Mouse (Mus musculus) liver, embryonic 14.5 days (tissue): ENCODE measurements around the gene Mymx. TPM values are rescaled to one million over a fixed set of nuclear protein-coding genes. Genes with fewer than 3 reads are reported as not detected.
A peak's percentile ranks its signal among the peaks of the same experiment; 100 is the strongest.

Source experiments
- ATAC-seq: fragments of 200-750 bp; cut with Nextera tagmentation; 2 replicates; pipeline ENCODE4 v1.8.0; 2017; ENCODE audit warnings: moderate number of reproducible peaks, mild to moderate bottlenecking, moderate library complexity; ENCODE audit not compliant: insufficient read depth
- DNase-seq, 3 experiments: peaks; one replicate each; pipeline ENCODE4 v3.0.0-alpha.2; 2012 to 2013; ENCODE audit warnings: low read depth in 3 of 3, low spot score in 3 of 3
- H3K27ac ChIP-seq: fragments of 300-500 bp; sonication (generic); 2 replicates; pipeline ENCODE4 v1.5.1; 2014; ENCODE audit warnings: moderate library complexity, mild to moderate bottlenecking, control low read depth, inconsistent platforms
- H3K27me3 ChIP-seq: fragments of 300-500 bp; sonication (generic); 2 replicates; pipeline ENCODE4 v1.6.1; 2014; ENCODE audit warnings: mild to moderate bottlenecking, low read length, moderate library complexity; ENCODE audit not compliant: control insufficient read depth, insufficient read depth
- H3K36me3 ChIP-seq: fragments of 300-500 bp; sonication (generic); replicated peaks from 2 replicates; pipeline ENCODE4 v1.6.1; 2014; ENCODE audit warnings: low read depth; ENCODE audit not compliant: control insufficient read depth, insufficient read depth
- H3K4me1 ChIP-seq, 2 experiments: fragments of 200-500 bp in 1 of 2; fragments of 300-500 bp in 1 of 2; sonication (generic) in 1 of 2; replicated peaks; 2 replicates each; pipeline ENCODE4 v1.6.1; 2012 to 2014; ENCODE audit warnings: antibody characterized with exemption in 1 of 2, inconsistent platforms in 1 of 2, low read length in 1 of 2; ENCODE audit not compliant: control insufficient read depth in 2 of 2, insufficient read depth in 2 of 2
- H3K4me2 ChIP-seq: fragments of 300-500 bp; sonication (generic); 2 replicates; pipeline ENCODE4 v1.6.1; 2014; ENCODE audit warnings: low read depth, mild to moderate bottlenecking, control low read depth, moderate library complexity
- H3K4me3 ChIP-seq, 2 experiments: fragments of 200-500 bp in 1 of 2; fragments of 300-500 bp in 1 of 2; sonication (generic) in 1 of 2; 2 replicates each; pipeline ENCODE4 v1.5.1; 2012 to 2014; ENCODE audit warnings: low read depth in 2 of 2, low read length in 2 of 2, mild to moderate bottlenecking in 2 of 2, control low read depth in 1 of 2, inconsistent platforms in 1 of 2, moderate library complexity in 1 of 2; ENCODE audit not compliant: insufficient read depth in 1 of 2
- H3K9ac ChIP-seq: fragments of 300-500 bp; sonication (generic); replicated peaks from 2 replicates; pipeline ENCODE4 v1.6.1; 2014; ENCODE audit warnings: mild to moderate bottlenecking, control low read depth, moderate library complexity
- H3K9me3 ChIP-seq: fragments of 300-500 bp; sonication (generic); 2 replicates; pipeline ENCODE4 v1.6.1; 2016; ENCODE audit warnings: low read length, mixed read lengths; ENCODE audit not compliant: control insufficient read depth
- CTCF ChIP-seq: IDR thresholded peaks from 2 replicates; pipeline ENCODE4 v1.5.1; 2016; ENCODE audit warnings: antibody characterized with exemption, low read depth, control low read depth
- EP300 ChIP-seq: IDR thresholded peaks from 2 replicates; pipeline ENCODE4 v1.6.1; 2016; ENCODE audit warnings: antibody characterized with exemption, low read depth
- WGBS: fragments of 180-500 bp; shearing (Covaris S2); extraction: QIAGEN DNeasy Blood & Tissue Kit; methylation state at CpG from one replicate; pipeline ENCODE4 v1.1.7; 2014; ENCODE audit not compliant: insufficient replicate concordance; 5-methylcytosine and 5-hydroxymethylcytosine counted together
- polyA plus RNA-seq, 2 experiments: library from polyadenylated mRNA; depleted of rRNA in 1 of 2; stranded (reverse) in 1 of 2; unstranded in 1 of 2; fragments of >200 nt; fragmentation: Nextera tagmentation in 1 of 2; extraction: Ambion mirVana in 1 of 2; gene quantifications; 2 replicates each; pipeline versions ENCODE4 v1.2.1 to v1.2.3; 2012 to 2014

Gene Mymx
- polyA plus RNA-seq, 2 experiments = not detected

- ATAC-seq = peak; percentile 17; the same call in 1 of the 2 replicates
- Histone ChIP-seq H3K4me1 (peaks cover 3 to 4% of the 10 kb centered on the region in 2 experiments; a peak in 3 of 4 replicates), H3K9ac (no peak overlapping the region), H3K27ac (no peak overlapping the region), H3K9me3 (no peaks in the 10 kb centered on the region), H3K27me3 (no peaks in the 10 kb centered on the region), H3K4me3 (no peak overlapping the region), H3K36me3 (peaks cover 50% of the 10 kb centered on the region), H3K4me2 (no peak overlapping the region)
- DNase-seq = no peak
- 34% methylated on average over 4 of the region's 4 CpGs for WGBS
- no peak for TF ChIP-seq EP300
- TF ChIP-seq CTCF = no peak
Measured at GRCm38 (mm10) chr17:45567162-45567601, 34.7 kb downstream of the Mymx start.

GRCm38 (mm10) chr17:45566360-45567161 is 35.3 kb downstream of the Mymx start:
- H3K9me3 ChIP-seq = no peaks in the 10 kb centered on the region
- H3K4me2 ChIP-seq = no peak overlapping the region
- H3K36me3 ChIP-seq = peaks cover 45% of the 10 kb centered on the region
- H3K27ac ChIP-seq = no peak overlapping the region
- H3K4me3 ChIP-seq = no peak overlapping the region
- DNase-seq (no peak), ATAC-seq (peak; percentile 16; the same call in 1 of the 2 replicates)
- TF ChIP-seq CTCF (no peak), EP300 (no peak)
- WGBS = 59% methylated on average over 18 of the region's 18 CpGs
- no peak overlapping the region for H3K9ac ChIP-seq
- H3K4me1 ChIP-seq = peaks cover 3 to 4% of the 10 kb centered on the region in 2 experiments; a peak in 3 of 4 replicates
- no peaks in the 10 kb centered on the region for H3K27me3 ChIP-seq

GRCm38 (mm10) chr17:45566031-45566359 is 35.9 kb downstream of the Mymx start:
- H3K36me3 ChIP-seq = peaks cover 40% of the 10 kb centered on the region

GRCm38 (mm10) chr17:45565103-45565502 is 36.8 kb downstream of the Mymx start:
- Histone ChIP-seq H3K36me3 (peaks cover 31% of the 10 kb centered on the region), H3K27ac (no peak overlapping the region), H3K4me1 (peaks cover 3 to 4% of the 10 kb centered on the region in 2 experiments; a peak in 2 of 4 replicates), H3K27me3 (no peaks in the 10 kb centered on the region), H3K4me3 (peak overlapping the region; percentile 77 to 93; a peak in 3 of 4 replicates), H3K4me2 (peak overlapping the region; percentile 98), H3K9ac (peak overlapping the region; percentile 90; the same call in 1 of the 2 replicates), H3K9me3 (no peaks in the 10 kb centered on the region)
- TF ChIP-seq CTCF = no peak
- no peak for TF ChIP-seq EP300
- 90% methylated on average over 11 of the region's 11 CpGs for WGBS
- no peak for ATAC-seq
- DNase-seq = no peak

More at GRCm38 (mm10) chr17:45566031-45566359, 35.9 kb downstream of the Mymx start:
- Histone ChIP-seq H3K4me2 (no peak overlapping the region), H3K4me1 (peaks cover 3 to 4% of the 10 kb centered on the region in 2 experiments; a peak in 2 of 4 replicates), H3K27me3 (no peaks in the 10 kb centered on the region), H3K4me3 (no peak overlapping the region), H3K27ac (no peak overlapping the region), H3K9ac (no peak overlapping the region), H3K9me3 (no peaks in the 10 kb centered on the region)
- no peak for TF ChIP-seq EP300
- 50% methylated on average over 1 of the region's 1 CpGs for WGBS
- DNase-seq = no peak
- ATAC-seq = no peak

- H3K9me3 ChIP-seq = no peaks in the 10 kb centered on the region
- 16% methylated on average over 18 of the region's 18 CpGs for WGBS
- no peak overlapping the region for H3K27ac ChIP-seq
- DNase-seq = no peak
- peak overlapping the region; percentile 98 for H3K4me2 ChIP-seq
- H3K9ac ChIP-seq = peak overlapping the region; percentile 90
- peak overlapping the region; percentile 77 to 93 for H3K4me3 ChIP-seq
- peaks cover 26% of the 10 kb centered on the region for H3K36me3 ChIP-seq
- TF ChIP-seq EP300 = no peak
- TF ChIP-seq CTCF = 0 out of 2 replicates have a peak, but pooled peaks have one; percentile 5
- peak; percentile 2; the same call in 1 of the 2 replicates for ATAC-seq
- H3K4me1 ChIP-seq = peaks cover 3 to 4% of the 10 kb centered on the region in 2 experiments; a peak in 2 of 4 replicates
- no peaks in the 10 kb centered on the region for H3K27me3 ChIP-seq
Measured at GRCm38 (mm10) chr17:45564531-45565084, 37.3 kb downstream of the Mymx start.
